ENCODE assay signal across 30 mouse cellular contexts in genomic region chr7:45374620-45375019, GRCm38 (mm10). TPM values are rescaled to one million over a fixed set of nuclear protein-coding genes. Genes with fewer than 3 reads are reported as not detected.
DNase-seq lines count a peak whose midpoint lies in the region; ATAC-seq and TF ChIP-seq lines count a peak whose summit lies in the region.
"Had no signal": no experiment of that assay in that cellular context is flagged by ENCODE, and none has a peak within 500 bp of the region (broad histone marks: within the 10 kb centered on the region; RNA-seq: fewer than 3 reads in every experiment).

No protein-coding gene starts in this region.

- H3K79me2 ChIP-seq in MEL (ENCODE audit: control insufficient read depth, insufficient read depth, low read length, poor library complexity) = no peaks in the 10 kb centered on the region; the same call in 1 of the 2 replicates

- no peaks in the 10 kb centered on the region for H3K27me3 ChIP-seq in MEL (ENCODE audit: control insufficient read depth in 1 of 2, insufficient read depth in 2 of 2, low read length in 2 of 2)
- H3K27me3 ChIP-seq in midbrain, embryonic 11.5 days (ENCODE audit: control insufficient read depth, insufficient read depth, low read length) = peaks cover 6% of the 10 kb centered on the region; the same call in 1 of the 2 replicates
- H3K27me3 ChIP-seq: CH12.LX; hindbrain, embryonic 15.5 days; intestine, embryonic 15.5 days; Patski had no signal

- no peak for TF ChIP-seq RAD21 in MEL (IDR thresholded peaks at IDR 0.05; ENCODE audit: low read depth, low read length)

- peak in 1 of 2 experiments; percentile 23; a peak in 2 of 4 replicates for TF ChIP-seq POLR2A in MEL (IDR thresholded peaks at IDR 0.05; ENCODE audit: control insufficient read depth in 1 of 2, insufficient read depth in 1 of 2, low read depth in 1 of 2, low read length in 2 of 2, poor library complexity in 1 of 2)

- WGBS in midbrain, embryonic 11.5 days = 93% methylated on average over 8 of the region's 8 CpGs

- TF ChIP-seq CTCF in MEL (IDR thresholded peaks at IDR 0.05 in 2 of 3, conservative IDR thresholded peaks at IDR 0.05 in 1 of 3; ENCODE audit: control insufficient read depth in 1 of 3, insufficient read depth in 1 of 3, low read depth in 2 of 3, low read length in 3 of 3, poor library complexity in 1 of 3, severe bottlenecking in 1 of 3) = no peak

- H3K36me3 ChIP-seq in MEL (ENCODE audit: control insufficient read depth in 1 of 2, insufficient read depth in 2 of 2, low read length in 2 of 2) = peaks cover 30 to 34% of the 10 kb centered on the region in 2 experiments
- peaks cover 39% of the 10 kb centered on the region for H3K36me3 ChIP-seq in midbrain, embryonic 11.5 days (ENCODE audit: control insufficient read depth, insufficient read depth, low read length)

- ATAC-seq in midbrain, embryonic 11.5 days (ENCODE audit: low FRiP score) = no peak
- ATAC-seq: forebrain, embryonic 14.5 days; forebrain, postnatal 0 days; intestine, embryonic 15.5 days; Patski had no signal

- TF ChIP-seq EP300 in MEL (IDR thresholded peaks at IDR 0.05; ENCODE audit: low read depth in 1 of 2, low read length in 2 of 2) = peak; percentile 63 to 83; a peak in 3 of 4 replicates

- H3K4me3 ChIP-seq in MEL (ENCODE audit: control insufficient read depth in 1 of 2, insufficient read depth in 1 of 2, low read depth in 2 of 2, low read length in 2 of 2) = no peak overlapping the region
- no peak overlapping the region for H3K4me3 ChIP-seq in midbrain, embryonic 11.5 days (ENCODE audit: low read depth, low read length)
- H3K4me3 ChIP-seq: embryonic facial prominence, embryonic 12.5 days; embryonic facial prominence, embryonic 15.5 days; gastrocnemius, adult 2 months; hindbrain, embryonic 12.5 days; hindbrain, embryonic 15.5 days; intestine, embryonic 15.5 days had no signal

- H3K9ac ChIP-seq in MEL (ENCODE audit: control insufficient read depth, low read depth, low read length, poor library complexity, severe bottlenecking) = no peak overlapping the region
- no peak overlapping the region for H3K9ac ChIP-seq in midbrain, embryonic 11.5 days (ENCODE audit: low read length)
- H3K9ac ChIP-seq: embryonic facial prominence, embryonic 12.5 days; embryonic facial prominence, embryonic 15.5 days; forebrain, postnatal 0 days; hindbrain, embryonic 12.5 days; hindbrain, embryonic 15.5 days; intestine, embryonic 15.5 days had no signal

- no peaks in the 10 kb centered on the region for H3K9me3 ChIP-seq in MEL (replicated peaks; ENCODE audit: insufficient read depth, low read length)
- H3K9me3 ChIP-seq in midbrain, embryonic 11.5 days (ENCODE audit: control insufficient read depth, low read length) = no peaks in the 10 kb centered on the region
- H3K9me3 ChIP-seq: embryonic facial prominence, embryonic 12.5 days; embryonic facial prominence, embryonic 15.5 days; hindbrain, embryonic 12.5 days; hindbrain, embryonic 15.5 days; intestine, embryonic 15.5 days had no signal

- DNase-seq in CD4-positive helper T cell, adult 2 months (ENCODE audit: low read depth, low spot score) = peak; percentile 51
- DNase-seq in MEL (ENCODE audit: low read depth, low spot score) (peak; percentile 84), ZHBTc4 (ENCODE audit: low read depth, low spot score) (peak; percentile 32)
- no peak for DNase-seq in kidney, adult 18-20 months
- no peak for DNase-seq in midbrain, embryonic 11.5 days (ENCODE audit: low spot score, missing footprints)
- no peak for DNase-seq in right cerebral cortex, postnatal 10 days (ENCODE audit: low spot score in 2 of 2)
- no peak for DNase-seq in layer of hippocampus, postnatal 36 days
- DNase-seq: adrenal gland, postnatal 14 days; cerebellum, adult 11 months; cerebellum, adult 2 months; cerebellum, adult 9-11 months; cerebellum, postnatal 25 days; forebrain, postnatal 0 days; gastrocnemius, adult 2 months; gastrocnemius, postnatal 25 days; heart, adult 18-20 months; kidney, adult 11 months had no signal

- H3K27ac ChIP-seq in MEL (ENCODE audit: control insufficient read depth, low read depth, low read length) = peak overlapping the region; percentile 63
- H3K27ac ChIP-seq in midbrain, embryonic 11.5 days (ENCODE audit: low read depth, low read length) = no peak overlapping the region
- H3K27ac ChIP-seq: embryonic facial prominence, embryonic 12.5 days; embryonic facial prominence, embryonic 15.5 days; gastrocnemius, adult 2 months; hindbrain, embryonic 12.5 days; hindbrain, embryonic 15.5 days; intestine, embryonic 15.5 days had no signal

- H3K4me1 ChIP-seq in MEL (ENCODE audit: control insufficient read depth in 1 of 2, insufficient read depth in 2 of 2, low read length in 2 of 2) = peaks cover 6% of the 10 kb centered on the region in 2 experiments; a peak in 3 of 4 replicates
- H3K4me1 ChIP-seq in midbrain, embryonic 11.5 days (ENCODE audit: control insufficient read depth, insufficient read depth, low read length) = peaks cover 11% of the 10 kb centered on the region

- H3K4me2 ChIP-seq in midbrain, embryonic 11.5 days = no peak overlapping the region
- H3K4me2 ChIP-seq: embryonic facial prominence, embryonic 12.5 days; embryonic facial prominence, embryonic 15.5 days; hindbrain, embryonic 12.5 days; hindbrain, embryonic 15.5 days; intestine, embryonic 15.5 days had no signal

TF ChIP-seq in MEL, 35 proteins besides CTCF, POLR2A, EP300 and RAD21 (continues in another document):
- TF ChIP-seq ZKSCAN1 (IDR thresholded peaks at IDR 0.05; ENCODE audit: low read depth, low read length) (no peak), ZMIZ1 (IDR thresholded peaks at IDR 0.05; ENCODE audit: low read depth, low read length) (0 out of 2 replicates have a peak, but pooled peaks have one; percentile 26), TBP (IDR thresholded peaks at IDR 0.05; ENCODE audit: low read depth, low read length) (no peak; the same call in 1 of the 2 replicates), UBTF (IDR thresholded peaks at IDR 0.05; ENCODE audit: borderline replicate concordance, insufficient read depth, low read depth, low read length) (no peak), MAZ (IDR thresholded peaks at IDR 0.05; ENCODE audit: low read depth, low read length) (no peak), CHD1 (IDR thresholded peaks at IDR 0.05; ENCODE audit: low read depth, low read length) (no peak), BHLHE40 (IDR thresholded peaks at IDR 0.05; ENCODE audit: borderline replicate concordance, low read depth, low read length) (no peak), USF2 (IDR thresholded peaks at IDR 0.05; ENCODE audit: borderline replicate concordance in 1 of 2, insufficient read depth in 1 of 2, low read depth in 1 of 2, low read length in 2 of 2) (no peak), ELF1 (IDR thresholded peaks at IDR 0.05; ENCODE audit: low read depth, low read length) (peak; percentile 76), CHD2 (IDR thresholded peaks at IDR 0.05; ENCODE audit: low read length) (no peak), NELFE (IDR thresholded peaks at IDR 0.05; ENCODE audit: low read depth, low read length) (peak; percentile 18; the same call in 1 of the 2 replicates), POLR2AphosphoS2 (IDR thresholded peaks at IDR 0.05; ENCODE audit: low read length) (no peak), TAL1 (IDR thresholded peaks at IDR 0.05; ENCODE audit: low read length) (peak; percentile 36), TCF12 (IDR thresholded peaks at IDR 0.05; ENCODE audit: low read depth, low read length) (no peak), ETS1 (IDR thresholded peaks at IDR 0.05; ENCODE audit: low read depth, low read length) (peak; percentile 60), MAFK (IDR thresholded peaks at IDR 0.05; ENCODE audit: borderline replicate concordance, low read depth, low read length) (no peak), RCOR1 (IDR thresholded peaks at IDR 0.05; ENCODE audit: low read depth, low read length) (peak; percentile 30; the same call in 1 of the 2 replicates), SMC3 (IDR thresholded peaks at IDR 0.05; ENCODE audit: low read depth, low read length) (no peak), POLR2AphosphoS5 (IDR thresholded peaks at IDR 0.05; ENCODE audit: borderline replicate concordance, low read depth, low read length) (no peak), NRF1 (IDR thresholded peaks at IDR 0.05; ENCODE audit: insufficient read depth, low read depth, low read length, poor library complexity, severe bottlenecking) (no peak)

RNA-seq across cellular contexts. Expression of gene Lin7b, which starts 4.2 kb away (rescaled TPM):
- total RNA-seq in MEL (2012; rRNA removed) = 1.3 and 1.4 TPM in 2 replicates
- 1 to 10 TPM in 1 of 2 experiments, not detected in 1; 3.8 TPM for polyA plus RNA-seq in MEL (2012; ENCODE audit: insufficient read depth in 1 of 2, insufficient read length in 2 of 2, low read depth in 1 of 2, low replicate concordance in 2 of 2, missing spikeins in 1 of 2)
- polyA plus RNA-seq in midbrain, embryonic 11.5 days (2014; fragmentation: Nextera tagmentation; extraction: Ambion mirVana) = 0.75 and 1.2 TPM in 2 replicates
- 100 to 1,000 TPM; 133 to 154 TPM for total RNA-seq in layer of hippocampus, postnatal 36 days (2021)
- total RNA-seq: gastrocnemius, adult 2 months had no signal

RNA-seq across cellular contexts. Expression of gene Ppfia3, which starts 7.8 kb away (rescaled TPM):
- total RNA-seq in MEL (2012; rRNA removed) = 3.0 and 3.4 TPM in 2 replicates
- 1 to 10 TPM in 1 of 2 experiments, not detected in 1; 5.9 TPM for polyA plus RNA-seq in MEL (2012; ENCODE audit: insufficient read depth in 1 of 2, insufficient read length in 2 of 2, low read depth in 1 of 2, low replicate concordance in 2 of 2, missing spikeins in 1 of 2)
- polyA plus RNA-seq in midbrain, embryonic 11.5 days (2014; fragmentation: Nextera tagmentation; extraction: Ambion mirVana) = 7.7 and 8.1 TPM in 2 replicates
- total RNA-seq in layer of hippocampus, postnatal 36 days (2021) = 100 to 1,000 TPM; 126 to 128 TPM
- total RNA-seq: common myeloid progenitor, adult 5-6 weeks; hematopoietic stem cell, adult 5-6 weeks had no signal

RNA-seq across cellular contexts. Expression of gene Snrnp70, which starts 20.9 kb away (rescaled TPM):
- 260 and 272 TPM in 2 replicates for total RNA-seq in MEL (2012; rRNA removed)
- 1,000 to 10,000 TPM in 1 of 2 experiments, 100 to 1,000 TPM in 1; 588 to 1,478 TPM for polyA plus RNA-seq in MEL (2012; ENCODE audit: insufficient read depth in 1 of 2, insufficient read length in 2 of 2, low read depth in 1 of 2, low replicate concordance in 2 of 2, missing spikeins in 1 of 2)
- 62.0 and 70.9 TPM in 2 replicates for polyA plus RNA-seq in midbrain, embryonic 11.5 days (2014; fragmentation: Nextera tagmentation; extraction: Ambion mirVana)
- total RNA-seq in layer of hippocampus, postnatal 36 days (2021) = 100 to 1,000 TPM; 379 to 450 TPM

RNA-seq across cellular contexts. Expression of gene Kcna7, which starts 30.8 kb away (rescaled TPM):
- 0.07 TPM in 1 of 2 replicates, not detected in the other for total RNA-seq in MEL (2012; rRNA removed)
- under 1 TPM in 1 of 2 experiments, not detected in 1; 0.06 TPM for polyA plus RNA-seq in MEL (2012; ENCODE audit: insufficient read depth in 1 of 2, insufficient read length in 2 of 2, low read depth in 1 of 2, low replicate concordance in 2 of 2, missing spikeins in 1 of 2)
- polyA plus RNA-seq in midbrain, embryonic 11.5 days (2014; fragmentation: Nextera tagmentation; extraction: Ambion mirVana) = not detected in 2 replicates
- total RNA-seq in layer of hippocampus, postnatal 36 days (2021) = not detected
- total RNA-seq: adrenal gland, adult 18-20 months; adrenal gland, postnatal 14 days; common myeloid progenitor, adult 5-6 weeks; hematopoietic stem cell, adult 5-6 weeks had no signal
- polyA plus RNA-seq: cerebellum, adult 2 months; embryonic facial prominence, embryonic 12.5 days; forebrain, embryonic 11.5 days; forebrain, embryonic 14.5 days; forebrain, postnatal 0 days; frontal cortex, adult 2 months; hindbrain, embryonic 12.5 days; hindbrain, embryonic 15.5 days had no signal

RNA-seq across cellular contexts. Expression of gene Ntf5, which starts 38.9 kb away (rescaled TPM):
- total RNA-seq in MEL (2012; rRNA removed) = 0.54 and 0.92 TPM in 2 replicates
- 1 to 10 TPM in 1 of 2 experiments, not detected in 1; 1.9 TPM for polyA plus RNA-seq in MEL (2012; ENCODE audit: insufficient read depth in 1 of 2, insufficient read length in 2 of 2, low read depth in 1 of 2, low replicate concordance in 2 of 2, missing spikeins in 1 of 2)
- polyA plus RNA-seq in midbrain, embryonic 11.5 days (2014; fragmentation: Nextera tagmentation; extraction: Ambion mirVana) = 0.23 and 0.44 TPM in 2 replicates
- under 1 TPM; 0.17 to 0.18 TPM for total RNA-seq in layer of hippocampus, postnatal 36 days (2021)
- total RNA-seq: adrenal gland, postnatal 14 days; common myeloid progenitor, adult 5-6 weeks had no signal
- polyA plus RNA-seq: forebrain, embryonic 14.5 days had no signal

Comparison
In these comparisons a context has a peak if more than half of its experiments do, and no peak if none do; other contexts are left out.
1. DNase-seq: peak in CD4-positive helper T cell, adult 2 months (single experiment), MEL (single experiment) and ZHBTc4 (single experiment); none in kidney, adult 18-20 months (single experiment), midbrain, embryonic 11.5 days (single experiment), right cerebral cortex, postnatal 10 days (0 of 2) and layer of hippocampus, postnatal 36 days (0 of 2).
2. RNA of gene Lin7b, which starts 4.2 kb away (total RNA-seq): 133 to 154 TPM in layer of hippocampus, postnatal 36 days; 1.3 to 1.4 TPM in MEL; every median in the first group is over 10 times any median in the second.
3. RNA of gene Ppfia3, which starts 7.8 kb away (total RNA-seq): 126 to 128 TPM in layer of hippocampus, postnatal 36 days; 3.0 to 3.4 TPM in MEL; every median in the first group is over 10 times any median in the second.